Mouse (Mus musculus): ENCODE measurements at regions not wholly inside any gene's neighbourhood (a gene's known extent, or its start where the extent isn't known, plus 50 kb on each side); places are given as distances from the start of the nearest gene placed in this dataset.

GRCm38 (mm10) chrX:11387200-11387940, 59.7 kb downstream of the H2al1j start:
- no peak for DNase-seq

GRCm38 (mm10) chrX:11388860-11389259, 61.2 kb downstream of the H2al1j start:
- DNase-seq = no peak

- DNase-seq = no peak
These were observed 72.8 kb downstream of the H2al1j start for GRCm38 (mm10) chrX:11400406-11400805.

GRCm38 (mm10) chrX:11404369-11404768, 76.7 kb downstream of the H2al1j start:
- DNase-seq = no peak

GRCm38 (mm10) chrX:11412316-11412826, 84.7 kb downstream of the H2al1j start:
- no peak for DNase-seq

- no peak for DNase-seq
These were observed 88.0 kb downstream of the H2al1j start for GRCm38 (mm10) chrX:11415662-11416061.

GRCm38 (mm10) chrX:11416510-11416909, 88.9 kb downstream of the H2al1j start:
- DNase-seq = no peak

GRCm38 (mm10) chrX:11417861-11418260, 90.2 kb downstream of the H2al1j start:
- DNase-seq = no peak

GRCm38 (mm10) chrX:11418261-11418660, 90.6 kb downstream of the H2al1j start:
- no peak for DNase-seq

GRCm38 (mm10) chrX:11419162-11419631, 91.6 kb downstream of the H2al1j start:
- no peak for DNase-seq

- DNase-seq = no peak
These were observed 104.9 kb downstream of the H2al1j start for GRCm38 (mm10) chrX:11432403-11433004.

GRCm38 (mm10) chrX:11435338-11435737, 107.7 kb downstream of the H2al1j start:
- no peak for DNase-seq

GRCm38 (mm10) chrX:11437151-11437944, 109.7 kb downstream of the H2al1j start:
- DNase-seq = no peak

- no peak for DNase-seq
These were observed 115.9 kb downstream of the H2al1j start for GRCm38 (mm10) chrX:11443543-11443942.

- DNase-seq = no peak
These were observed 116.7 kb downstream of the H2al1j start for GRCm38 (mm10) chrX:11444261-11444725.

- DNase-seq = peak; percentile 18 to 31
These were observed 121.1 kb downstream of the H2al1j start for GRCm38 (mm10) chrX:11448711-11449110.

- no peak for DNase-seq
These were observed 130.9 kb downstream of the H2al1j start for GRCm38 (mm10) chrX:11458521-11458920.

GRCm38 (mm10) chrX:11463955-11464511, 136.4 kb downstream of the H2al1j start:
- no peak for DNase-seq

- no peak for DNase-seq
These were observed 138.6 kb downstream of the H2al1j start for GRCm38 (mm10) chrX:11466191-11466590.

- no peak for DNase-seq
These were observed 152.2 kb downstream of the H2al1j start for GRCm38 (mm10) chrX:11479696-11480339.

GRCm38 (mm10) chrX:11482141-11482540, 154.5 kb downstream of the H2al1j start:
- peak in 1 of 2 experiments; percentile 11 for DNase-seq

GRCm38 (mm10) chrX:11486588-11486987, 159.0 kb downstream of the H2al1j start:
- no peak for DNase-seq
